Mouse (Mus musculus): ENCODE measurements around the gene Gm5741. TPM values are rescaled to one million over a fixed set of nuclear protein-coding genes. Genes with fewer than 3 reads are reported as not detected.

Gm5741 gene
- polyA plus RNA-seq, 1 experiment from 2014 or later, result 0.80 TPM

GRCm38 (mm10) chr8:85037681-85038531 lies 29.9 kb downstream of the Gm5741 start:
- WGBS (ENCODE audit: insufficient replicate concordance), result 1% methylated on average over 57 of the region's 57 CpGs
- H3K4me2 ChIP-seq, result peak overlapping the region; percentile 98
- H3K9me3 ChIP-seq (replicated peaks), result no peaks in the 10 kb centered on the region
- peaks cover 76% of the 10 kb centered on the region for H3K4me1 ChIP-seq
- H3K27me3 ChIP-seq (replicated peaks), result no peaks in the 10 kb centered on the region
- H3K27ac ChIP-seq, result peak overlapping the region; percentile 97
- ATAC-seq, result peak; percentile 53
- H3K9ac ChIP-seq, result peak overlapping the region; percentile 94
- H3K4me3 ChIP-seq, result peak overlapping the region; percentile 86
- H3K36me3 ChIP-seq, result peaks cover 51% of the 10 kb centered on the region

- H3K4me1 ChIP-seq, result peaks cover 81% of the 10 kb centered on the region
Measured at GRCm38 (mm10) chr8:85037366-85037680, 30.5 kb downstream of the Gm5741 start.

GRCm38 (mm10) chr8:85036718-85037365 lies 30.9 kb downstream of the Gm5741 start, which contains the start of gene Tnpo2:
Gene Tnpo2 (plus strand): TSS chr8:85036915.
- H3K36me3 ChIP-seq, result peaks cover 51% of the 10 kb centered on the region
- H3K9ac ChIP-seq, result peak within 1 kb of the TSS; percentile 94
- no peaks in the 10 kb centered on the region for H3K27me3 ChIP-seq (replicated peaks)
- under 1% methylated on average over 59 of the region's 59 CpGs for WGBS (ENCODE audit: insufficient replicate concordance)
- peak; percentile 86 for ATAC-seq
- peak within 1 kb of the TSS; percentile 98 for H3K4me2 ChIP-seq
- H3K4me3 ChIP-seq, result peak within 1 kb of the TSS; percentile 86
- no peaks in the 10 kb centered on the region for H3K9me3 ChIP-seq (replicated peaks)
- peaks cover 78% of the 10 kb centered on the region for H3K4me1 ChIP-seq
- H3K27ac ChIP-seq, result peak within 1 kb of the TSS; percentile 97

More at GRCm38 (mm10) chr8:85037366-85037680, 30.5 kb downstream of the Gm5741 start:
- Histone ChIP-seq H3K9me3 (replicated peaks) (no peaks in the 10 kb centered on the region), H3K4me2 (peak overlapping the region; percentile 98), H3K36me3 (peaks cover 51% of the 10 kb centered on the region), H3K27ac (peak overlapping the region; percentile 97), H3K27me3 (replicated peaks) (no peaks in the 10 kb centered on the region), H3K9ac (peak overlapping the region; percentile 94), H3K4me3 (peak overlapping the region; percentile 86)
- ATAC-seq, result peak; percentile 40
- 1% methylated on average over 14 of the region's 14 CpGs for whole genome bisulfite sequencing (ENCODE audit: insufficient replicate concordance)

- peak overlapping the region; percentile 98 for H3K4me2 ChIP-seq
- H3K9ac ChIP-seq, result peak overlapping the region; percentile 79
- under 1% methylated on average over 9 of the region's 9 CpGs for WGBS (ENCODE audit: insufficient replicate concordance)
- H3K4me1 ChIP-seq, result peaks cover 74% of the 10 kb centered on the region
- H3K36me3 ChIP-seq, result peaks cover 51% of the 10 kb centered on the region
- peak; percentile 37 for ATAC-seq
- peak overlapping the region; percentile 97 for H3K27ac ChIP-seq
- no peaks in the 10 kb centered on the region for H3K27me3 ChIP-seq (replicated peaks)
- H3K4me3 ChIP-seq, result peak overlapping the region; percentile 86
- no peaks in the 10 kb centered on the region for H3K9me3 ChIP-seq (replicated peaks)
Measured at GRCm38 (mm10) chr8:85036381-85036717, 31.4 kb downstream of the Gm5741 start.

- peak; percentile 12; the same call in 1 of the 2 replicates for ATAC-seq
- H3K4me1 ChIP-seq, result peaks cover 72% of the 10 kb centered on the region
- peak overlapping the region; percentile 79 for H3K9ac ChIP-seq
- H3K36me3 ChIP-seq, result peaks cover 51% of the 10 kb centered on the region
- no peaks in the 10 kb centered on the region for H3K27me3 ChIP-seq (replicated peaks)
- H3K4me3 ChIP-seq, result peak overlapping the region; percentile 86
- peak overlapping the region; percentile 97 for H3K27ac ChIP-seq
- H3K4me2 ChIP-seq, result peak overlapping the region; percentile 98
- under 1% methylated on average over 15 of the region's 15 CpGs for WGBS (ENCODE audit: insufficient replicate concordance)
- H3K9me3 ChIP-seq (replicated peaks), result no peaks in the 10 kb centered on the region
Measured at GRCm38 (mm10) chr8:85035728-85036310, 32.0 kb downstream of the Gm5741 start.

GRCm38 (mm10) chr8:85035165-85035727 lies 32.5 kb downstream of the Gm5741 start:
- peak overlapping the region; percentile 79 for H3K9ac ChIP-seq
- H3K27me3 ChIP-seq (replicated peaks), result no peaks in the 10 kb centered on the region
- H3K4me3 ChIP-seq, result peak overlapping the region; percentile 86
- H3K36me3 ChIP-seq, result peaks cover 50% of the 10 kb centered on the region
- peak overlapping the region; percentile 98 for H3K4me2 ChIP-seq
- WGBS (ENCODE audit: insufficient replicate concordance), result 3% methylated on average over 12 of the region's 12 CpGs
- peaks cover 67% of the 10 kb centered on the region for H3K4me1 ChIP-seq
- H3K9me3 ChIP-seq (replicated peaks), result no peaks in the 10 kb centered on the region
- no peak for ATAC-seq
- H3K27ac ChIP-seq, result peak overlapping the region; percentile 97

GRCm38 (mm10) chr8:85034764-85035163 lies 33.0 kb downstream of the Gm5741 start:
- H3K9ac ChIP-seq, result peak overlapping the region; percentile 79
- peaks cover 50% of the 10 kb centered on the region for H3K36me3 ChIP-seq
- H3K9me3 ChIP-seq (replicated peaks), result no peaks in the 10 kb centered on the region
- H3K4me2 ChIP-seq, result peak overlapping the region; percentile 98
- peak overlapping the region; percentile 97 for H3K27ac ChIP-seq
- WGBS (ENCODE audit: insufficient replicate concordance), result 1% methylated on average over 13 of the region's 13 CpGs
- H3K4me3 ChIP-seq, result peak overlapping the region; percentile 86
- no peaks in the 10 kb centered on the region for H3K27me3 ChIP-seq (replicated peaks)
- H3K4me1 ChIP-seq, result peaks cover 67% of the 10 kb centered on the region
- no peak for ATAC-seq

- Histone ChIP-seq H3K36me3 (peaks cover 54% of the 10 kb centered on the region), H3K27me3 (replicated peaks) (no peaks in the 10 kb centered on the region), H3K4me2 (peak overlapping the region; percentile 98), H3K27ac (peak overlapping the region; percentile 97), H3K4me1 (peaks cover 68% of the 10 kb centered on the region), H3K4me3 (no peak overlapping the region), H3K9me3 (replicated peaks) (no peaks in the 10 kb centered on the region), H3K9ac (no peak overlapping the region)
- 40% methylated on average over 1 of the region's 1 CpGs for WGBS (ENCODE audit: insufficient replicate concordance)
- no peak for ATAC-seq
Measured at GRCm38 (mm10) chr8:85033867-85034266, 33.9 kb downstream of the Gm5741 start.

- Histone ChIP-seq H3K9me3 (replicated peaks) (no peaks in the 10 kb centered on the region), H3K4me2 (no peak overlapping the region), H3K27ac (0 out of 2 replicates have a peak overlapping the region, but pooled peaks have one; percentile 26), H3K4me1 (peaks cover 68% of the 10 kb centered on the region), H3K36me3 (peaks cover 61% of the 10 kb centered on the region), H3K27me3 (replicated peaks) (no peaks in the 10 kb centered on the region), H3K9ac (no peak overlapping the region), H3K4me3 (no peak overlapping the region)
- WGBS (ENCODE audit: insufficient replicate concordance), result 77% methylated on average over 4 of the region's 4 CpGs
- ATAC-seq, result no peak
Measured at GRCm38 (mm10) chr8:85032622-85033311, 35.0 kb downstream of the Gm5741 start.

- no peaks in the 10 kb centered on the region for H3K9me3 ChIP-seq (replicated peaks)
- H3K27me3 ChIP-seq (replicated peaks), result no peaks in the 10 kb centered on the region
- WGBS (ENCODE audit: insufficient replicate concordance), result 81% methylated on average over 14 of the region's 14 CpGs
- peaks cover 61% of the 10 kb centered on the region for H3K36me3 ChIP-seq
- no peak for ATAC-seq
- peak overlapping the region; percentile 100 for H3K4me3 ChIP-seq
- peak overlapping the region; percentile 96 for H3K4me2 ChIP-seq
- H3K27ac ChIP-seq, result peak overlapping the region; percentile 61
- H3K9ac ChIP-seq, result peak overlapping the region; percentile 100
- H3K4me1 ChIP-seq, result peaks cover 66% of the 10 kb centered on the region
Measured at GRCm38 (mm10) chr8:85029271-85029670, 38.5 kb downstream of the Gm5741 start.

- Histone ChIP-seq H3K27me3 (replicated peaks) (no peaks in the 10 kb centered on the region), H3K4me1 (peaks cover 62% of the 10 kb centered on the region), H3K4me2 (peak overlapping the region; percentile 96), H3K27ac (peak overlapping the region; percentile 96; the same call in 1 of the 2 replicates), H3K4me3 (peak overlapping the region; percentile 100), H3K9me3 (replicated peaks) (no peaks in the 10 kb centered on the region), H3K36me3 (peaks cover 60% of the 10 kb centered on the region), H3K9ac (peak overlapping the region; percentile 100)
- WGBS (ENCODE audit: insufficient replicate concordance), result 22% methylated on average over 2 of the region's 2 CpGs
- no peak for ATAC-seq
Measured at GRCm38 (mm10) chr8:85027922-85028321, 39.9 kb downstream of the Gm5741 start.
